Mouse (Mus musculus): ENCODE measurements at regions not wholly inside any gene's neighbourhood (a gene's known extent, or its start where the extent isn't known, plus 50 kb on each side); places are given as distances from the start of the nearest gene placed in this dataset.

- intact Hi-C loops (cut with DNase I): no loop called here
Measured at GRCm38 (mm10) chr10:27703260-27703659, 83.7 kb upstream of the Lama2 start.

DNA sequence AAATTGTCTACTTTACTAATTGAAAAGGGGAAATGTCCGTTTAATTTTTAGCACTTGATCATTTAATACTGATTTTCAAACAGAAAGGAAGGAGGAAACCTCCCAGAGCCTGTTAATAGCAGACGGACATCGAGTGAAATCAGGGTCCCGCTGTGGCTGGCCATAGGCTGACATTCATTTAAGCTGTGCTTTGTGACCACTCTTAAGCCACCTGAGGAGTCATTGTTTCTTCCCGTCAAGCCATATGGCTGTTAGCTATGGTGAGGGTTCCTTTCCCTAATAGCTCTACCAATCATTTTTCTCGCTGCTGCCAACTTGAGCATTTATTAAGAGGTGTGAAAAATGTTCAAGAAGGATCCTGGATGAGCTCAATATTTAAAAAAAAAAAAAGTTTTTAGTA, 78.7 kb upstream of the Lama2 start:
- no peak for DNase-seq (ENCODE audit: low spot score in 2 of 2)
- intact Hi-C loops (cut with DNase I): no loop called here

More at GRCm38 (mm10) chr10:27703260-27703659, 83.7 kb upstream of the Lama2 start:
- no peak for DNase-seq (ENCODE audit: low spot score in 2 of 2)

DNA sequence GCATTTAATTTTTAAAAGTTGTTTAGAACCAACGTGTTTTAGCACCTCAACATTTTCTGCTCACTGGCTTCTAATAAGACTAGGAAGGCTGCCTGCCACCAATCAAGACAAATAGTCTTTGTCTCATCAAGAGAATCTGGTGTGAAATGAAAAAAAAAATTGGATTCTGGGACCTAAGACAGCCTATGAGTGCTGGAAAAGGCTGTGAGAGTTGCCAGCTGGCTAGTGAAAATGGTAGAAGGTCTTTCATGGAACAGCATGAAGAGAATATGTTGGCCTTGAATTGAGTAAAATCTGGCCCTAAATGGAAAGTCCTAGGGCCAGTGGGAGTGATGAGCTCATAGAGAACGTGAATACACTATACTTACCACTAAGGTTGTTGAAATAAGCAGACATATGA, 61.8 kb upstream of the Lama2 start:
- intact Hi-C loops (cut with DNase I): no loop called here
- no peak for DNase-seq (ENCODE audit: low spot score in 2 of 2)

DNA sequence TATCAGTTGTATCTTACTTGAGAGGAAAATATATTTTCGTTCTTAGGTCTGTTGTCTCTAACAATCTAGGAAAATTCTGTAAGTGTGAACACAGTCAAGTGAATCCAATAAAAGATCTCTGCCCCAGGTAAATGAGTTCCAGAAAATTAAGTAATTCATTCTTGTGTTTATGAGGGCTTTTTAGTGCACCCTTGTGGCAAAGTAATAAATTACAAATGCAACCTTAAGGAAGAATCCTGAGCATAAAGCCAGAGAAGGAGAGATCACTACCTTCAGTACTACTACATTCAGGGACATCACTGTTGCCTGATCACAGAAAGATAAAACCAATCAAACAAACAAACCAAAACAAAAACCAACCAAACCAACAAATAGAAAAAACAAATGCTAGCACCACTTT, 56.0 kb upstream of the Lama2 start:
- intact Hi-C loops (cut with DNase I): loop anchor here (10.0 kb wide), 1 partner anchor 541 kb away; no protein-coding TSS in a partner anchor

GRCm38 (mm10) chr10:27674379-27674778, 54.8 kb upstream of the Lama2 start:
- intact Hi-C loops (cut with DNase I): loop anchor here (10.0 kb wide), 1 partner anchor 540 kb away; no protein-coding TSS in a partner anchor
- DNase-seq (ENCODE audit: low spot score in 2 of 2): no peak

More for the DNA sequence above, 56.0 kb upstream of the Lama2 start:
- peak in 1 of 2 experiments; percentile 8 for DNase-seq (ENCODE audit: low spot score in 2 of 2)

All from left cerebral cortex, postnatal 14 days (tissue).